Mouse (Mus musculus) MEL-GATA-1-ER (cell line): ENCODE measurements around the gene Wdr4.
"Not testable (repeated sequence)": the region's sequence is repeated elsewhere in the genome, so short reads cannot be mapped to it uniquely, and the experiment has no call there.

Source experiments
- DNase-seq: peaks from one replicate; pipeline ENCODE4 v3.0.0-alpha.2; 2012; ENCODE audit warnings: low read depth; ENCODE audit errors: extremely low read depth

The Wdr4 gene

DNA sequence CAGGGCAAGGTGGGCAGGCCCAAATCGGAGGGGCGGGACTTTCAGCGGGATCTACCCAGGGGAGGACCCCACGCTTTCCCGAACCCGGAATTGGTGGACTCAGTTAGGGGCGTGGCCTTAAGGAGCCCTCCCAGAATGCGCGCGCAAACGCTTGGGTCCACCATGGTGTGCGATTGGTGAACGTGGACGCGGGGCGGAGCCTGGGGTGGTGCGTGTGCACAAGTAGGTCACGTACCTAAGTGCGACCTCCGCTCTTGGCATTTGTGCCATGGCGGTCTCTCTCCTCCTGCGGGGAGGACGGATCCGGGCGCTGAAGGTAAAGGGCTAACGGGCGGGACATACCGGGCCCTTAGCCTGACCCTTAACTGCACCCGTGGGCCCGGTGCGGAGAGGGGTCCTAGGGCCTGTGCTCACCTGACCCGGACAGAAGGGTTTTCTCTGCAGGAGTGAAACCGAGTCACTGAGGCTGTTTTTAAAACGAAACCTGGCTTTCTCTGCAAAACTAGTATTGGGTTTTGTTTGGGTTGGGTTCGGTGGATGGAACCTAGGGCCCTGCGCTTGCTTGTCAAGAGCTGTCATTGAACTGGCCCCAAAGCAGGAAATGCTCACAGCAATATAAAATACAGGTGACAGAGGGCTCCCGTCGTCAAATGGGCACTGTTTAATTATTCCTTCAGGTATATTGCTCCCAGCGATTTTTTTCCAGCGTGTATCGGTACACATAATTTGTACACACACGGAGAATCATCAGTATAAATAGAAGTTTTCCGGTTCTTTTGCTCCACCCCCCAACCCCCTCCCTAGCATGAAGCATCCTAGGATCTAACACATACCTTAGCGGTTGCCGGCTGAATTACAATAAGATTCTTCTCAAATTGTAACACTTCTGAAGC is at the start of gene Wdr4, which contains the start of gene Ndufv3:
Gene Wdr4 (minus strand): TSS at position 35 of the 893 bp plus-strand sequence.
Gene Ndufv3 (plus strand): TSS at position 170 of the 893 bp plus-strand sequence.
- DNase-seq, result peak; percentile 92

- no peak for DNase-seq
These were observed 46.5 kb upstream of the Wdr4 start for GRCm38 (mm10) chr17:31566276-31566675.

- DNase-seq, result peak; percentile 21
These were observed 45.6 kb upstream of the Wdr4 start for GRCm38 (mm10) chr17:31565141-31566056.

GRCm38 (mm10) chr17:31564858-31565140 is 45.0 kb upstream of the Wdr4 start:
- DNase-seq, result no peak

- peak; percentile 95 for DNase-seq
These were observed 44.5 kb upstream of the Wdr4 start, which contains the start of gene Pknox1 for GRCm38 (mm10) chr17:31564015-31564857. Pknox1 (plus strand) TSS chr17:31564734.

DNA sequence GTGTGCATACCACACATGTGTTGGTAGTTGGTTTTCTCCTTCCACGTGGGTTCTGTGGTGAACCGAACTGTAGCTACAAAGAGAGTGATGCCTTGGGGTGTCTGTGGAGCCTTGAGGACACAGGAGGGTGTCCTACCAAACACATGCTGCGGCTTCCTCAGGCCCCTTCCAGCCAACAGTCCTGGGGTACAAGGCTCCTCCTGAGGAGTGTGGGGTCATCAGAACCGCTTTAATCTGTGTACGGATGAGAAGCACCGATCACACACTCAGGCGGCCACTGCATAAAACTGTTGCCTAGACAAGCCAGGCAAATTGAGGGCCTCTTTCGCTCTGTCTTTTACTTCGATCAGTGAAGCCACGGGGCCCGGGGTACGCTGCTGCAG is 43.8 kb upstream of the Wdr4 start:
- DNase-seq, result peak; percentile 42

- DNase-seq, result peak; percentile 70
These were observed 39.4 kb upstream of the Wdr4 start for GRCm38 (mm10) chr17:31559021-31559789.

- DNase-seq, result peak; percentile 47
These were observed 38.3 kb upstream of the Wdr4 start for GRCm38 (mm10) chr17:31557947-31558542.

- peak; percentile 2 for DNase-seq
These were observed 37.5 kb upstream of the Wdr4 start for GRCm38 (mm10) chr17:31557124-31557880.

DNA sequence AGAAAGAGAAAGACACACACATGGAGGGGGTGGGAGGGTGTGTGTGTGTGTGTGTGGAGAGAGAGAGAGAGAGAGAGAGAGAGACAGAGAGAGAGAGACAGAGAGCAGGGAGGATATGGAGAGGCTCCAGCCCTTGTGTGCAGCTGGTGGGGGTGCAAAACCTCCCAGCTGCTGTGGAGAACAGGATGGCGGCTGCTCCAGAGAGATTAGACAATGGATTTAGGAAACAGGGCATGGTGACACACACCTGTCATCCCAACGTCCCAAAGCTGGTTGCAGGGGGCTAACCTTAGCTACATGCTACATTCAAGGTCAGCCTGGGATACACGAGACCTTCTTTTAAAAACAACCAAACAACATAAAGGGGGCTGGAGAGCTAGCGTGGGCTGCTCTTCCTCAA is 36.5 kb upstream of the Wdr4 start:
- no peak for DNase-seq

DNA sequence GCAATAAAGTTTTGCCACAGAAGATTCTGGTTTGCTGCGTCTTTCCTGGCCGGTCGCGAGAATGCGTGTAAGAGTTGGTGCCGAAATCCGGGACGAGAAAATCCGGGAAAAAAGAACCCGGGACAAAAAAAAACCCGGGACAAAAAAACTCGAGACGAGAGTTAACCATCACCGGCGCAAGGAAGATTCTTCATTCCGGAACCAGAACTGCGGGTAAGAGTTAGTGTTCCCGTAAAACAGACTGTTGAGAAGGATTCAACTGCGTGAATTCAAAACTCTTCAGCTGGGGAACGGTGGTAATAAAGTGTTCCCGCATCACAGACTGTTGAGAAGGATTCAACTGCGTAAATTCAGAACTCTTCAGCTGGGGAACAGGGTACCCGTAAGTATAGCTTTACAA is 32.8 kb upstream of the Wdr4 start:
- DNase-seq, result not testable (repeated sequence)

GRCm38 (mm10) chr17:31549389-31549788 is 29.6 kb upstream of the Wdr4 start:
- no peak for DNase-seq

GRCm38 (mm10) chr17:31547974-31548373 is 28.2 kb upstream of the Wdr4 start:
- no peak for DNase-seq

GRCm38 (mm10) chr17:31546444-31547196 is 26.8 kb upstream of the Wdr4 start:
- no peak for DNase-seq

GRCm38 (mm10) chr17:31543574-31543973 is 23.8 kb upstream of the Wdr4 start:
- no peak for DNase-seq

GRCm38 (mm10) chr17:31541460-31541831 is 21.7 kb upstream of the Wdr4 start:
- no peak for DNase-seq

DNA sequence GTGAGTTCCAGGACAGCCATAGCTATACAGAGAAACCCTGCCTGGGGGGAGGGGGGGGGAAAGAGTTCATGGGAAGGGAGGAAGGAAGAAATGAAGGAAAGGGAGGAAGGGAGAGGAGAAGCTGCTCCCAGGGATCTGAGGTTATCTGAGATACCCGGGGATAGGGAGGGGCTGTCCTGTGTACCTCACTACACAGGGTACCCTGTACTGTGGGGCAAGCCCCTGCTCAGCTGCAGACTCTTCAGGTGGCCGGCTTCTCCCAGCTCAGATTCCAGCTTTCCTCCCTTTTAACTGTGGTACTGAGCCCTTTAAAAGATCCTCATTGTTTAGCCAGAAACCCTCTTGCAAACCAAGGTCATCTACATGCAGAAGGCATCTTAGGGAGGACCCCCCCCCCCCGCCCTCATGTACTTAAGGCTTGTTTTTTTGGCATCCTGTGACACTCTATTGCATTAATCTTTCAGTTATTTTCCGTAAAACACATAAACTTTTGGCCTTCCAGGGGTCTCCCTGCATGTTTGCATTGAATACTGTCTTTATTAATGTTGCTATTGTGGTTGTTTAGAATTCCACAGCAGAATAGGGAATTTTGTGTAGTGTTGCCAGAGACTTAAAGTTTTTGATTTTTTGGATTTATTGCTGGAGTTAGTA is 21.2 kb upstream of the Wdr4 start:
- DNase-seq, result no peak

GRCm38 (mm10) chr17:31540101-31540500 is 20.3 kb upstream of the Wdr4 start:
- no peak for DNase-seq
